ENCODE assay signal across 25 mouse cellular contexts in genomic region chr16:95372960-95373359, GRCm38 (mm10).
DNase-seq lines count a peak whose midpoint lies in the region; ATAC-seq lines count a peak whose summit lies in the region.
"Had no signal": no experiment of that assay in that cellular context is flagged by ENCODE, and none has a peak within 500 bp of the region (broad histone marks: within the 10 kb centered on the region; RNA-seq: fewer than 3 reads in every experiment).

No protein-coding gene starts in this region.

- no peaks in the 10 kb centered on the region for H3K9me3 ChIP-seq in heart, embryonic 10.5 days
- no peaks in the 10 kb centered on the region for H3K9me3 ChIP-seq in midbrain, embryonic 11.5 days (ENCODE audit: control insufficient read depth, low read length)
- H3K9me3 ChIP-seq in midbrain, embryonic 13.5 days: no peaks in the 10 kb centered on the region
- H3K9me3 ChIP-seq: embryonic facial prominence, embryonic 12.5 days; forebrain, embryonic 13.5 days; heart, embryonic 12.5 days; intestine, embryonic 15.5 days had no signal

- 73% methylated on average over 9 of the region's 9 CpGs for WGBS in heart, embryonic 10.5 days
- 87% methylated on average over 9 of the region's 9 CpGs for WGBS in midbrain, embryonic 11.5 days
- WGBS in midbrain, embryonic 13.5 days: 89% methylated on average over 9 of the region's 9 CpGs

- ATAC-seq in midbrain, embryonic 11.5 days (ENCODE audit: low FRiP score): no peak
- no peak for ATAC-seq in midbrain, embryonic 13.5 days
- ATAC-seq: forebrain, embryonic 13.5 days; hindbrain, embryonic 16.5 days; intestine, embryonic 15.5 days had no signal

- DNase-seq in heart, adult 9 months (ENCODE audit: low spot score in 2 of 2): peak; percentile 18 to 31
- no peak for DNase-seq in heart, embryonic 10.5 days (ENCODE audit: low spot score)
- DNase-seq in midbrain, embryonic 11.5 days (ENCODE audit: low spot score, missing footprints): peak; percentile 19
- peak; percentile 63 for DNase-seq in lung, postnatal 10 days
- DNase-seq in lung, postnatal 36 days: peak; percentile 87
- no peak for DNase-seq in layer of hippocampus, postnatal 10 days (ENCODE audit: low spot score in 2 of 2)
- DNase-seq: cerebellum, adult 11 months; cerebellum, postnatal 10 days; kidney, adult 9 months; kidney, postnatal 25 days; layer of hippocampus, postnatal 36 days; lung, embryonic 14.5 days; midbrain, embryonic 14.5 days; right cerebral cortex, adult 18-20 months; right cerebral cortex, postnatal 4 days; thymus, adult 18-20 months; thymus, postnatal 4 days had no signal

- H3K4me2 ChIP-seq in midbrain, embryonic 11.5 days: no peak overlapping the region
- H3K4me2 ChIP-seq in midbrain, embryonic 13.5 days (replicated peaks): no peak overlapping the region
- H3K4me2 ChIP-seq: embryonic facial prominence, embryonic 12.5 days; forebrain, embryonic 13.5 days; heart, embryonic 12.5 days; intestine, embryonic 15.5 days; liver, embryonic 11.5 days; lung, embryonic 14.5 days had no signal

- no peak overlapping the region for H3K9ac ChIP-seq in midbrain, embryonic 11.5 days (ENCODE audit: low read length)
- H3K9ac ChIP-seq in midbrain, embryonic 13.5 days (replicated peaks): no peak overlapping the region
- H3K9ac ChIP-seq: embryonic facial prominence, embryonic 12.5 days; forebrain, embryonic 13.5 days; heart, embryonic 12.5 days; intestine, embryonic 15.5 days; lung, embryonic 14.5 days had no signal

- peaks cover 47% of the 10 kb centered on the region for H3K4me1 ChIP-seq in heart, embryonic 10.5 days
- no peaks in the 10 kb centered on the region for H3K4me1 ChIP-seq in midbrain, embryonic 11.5 days (ENCODE audit: control insufficient read depth, insufficient read depth, low read length)
- H3K4me1 ChIP-seq in midbrain, embryonic 13.5 days (replicated peaks): no peaks in the 10 kb centered on the region
- H3K4me1 ChIP-seq: forebrain, embryonic 13.5 days had no signal

- H3K27ac ChIP-seq in heart, embryonic 10.5 days: no peak overlapping the region
- H3K27ac ChIP-seq in midbrain, embryonic 11.5 days (ENCODE audit: low read depth, low read length): no peak overlapping the region
- no peak overlapping the region for H3K27ac ChIP-seq in midbrain, embryonic 13.5 days
- H3K27ac ChIP-seq: forebrain, embryonic 13.5 days; intestine, embryonic 15.5 days; layer of hippocampus, adult 2 months had no signal

- H3K4me3 ChIP-seq in heart, embryonic 10.5 days: no peak overlapping the region
- H3K4me3 ChIP-seq in midbrain, embryonic 11.5 days (ENCODE audit: low read depth, low read length): no peak overlapping the region
- H3K4me3 ChIP-seq in midbrain, embryonic 13.5 days (replicated peaks): no peak overlapping the region
- H3K4me3 ChIP-seq: embryonic facial prominence, embryonic 12.5 days; forebrain, embryonic 13.5 days; heart, embryonic 12.5 days; intestine, embryonic 15.5 days; layer of hippocampus, adult 2 months had no signal

- H3K27me3 ChIP-seq in heart, embryonic 10.5 days (ENCODE audit: insufficient read depth, poor library complexity, severe bottlenecking): no peaks in the 10 kb centered on the region
- H3K27me3 ChIP-seq in midbrain, embryonic 11.5 days (ENCODE audit: control insufficient read depth, insufficient read depth, low read length): no peaks in the 10 kb centered on the region
- H3K27me3 ChIP-seq in midbrain, embryonic 13.5 days: no peaks in the 10 kb centered on the region
- H3K27me3 ChIP-seq: embryonic facial prominence, embryonic 12.5 days; forebrain, embryonic 13.5 days; heart, embryonic 12.5 days; intestine, embryonic 15.5 days had no signal

- no peaks in the 10 kb centered on the region for H3K36me3 ChIP-seq in heart, embryonic 10.5 days
- no peaks in the 10 kb centered on the region for H3K36me3 ChIP-seq in midbrain, embryonic 11.5 days (ENCODE audit: control insufficient read depth, insufficient read depth, low read length)
- no peaks in the 10 kb centered on the region for H3K36me3 ChIP-seq in midbrain, embryonic 13.5 days
- H3K36me3 ChIP-seq: embryonic facial prominence, embryonic 12.5 days; heart, embryonic 12.5 days; intestine, embryonic 15.5 days had no signal

Comparison
In these comparisons a context has a peak if more than half of its experiments do, and no peak if none do; other contexts are left out.
1. DNase-seq: peak in heart, adult 9 months (2 of 2), midbrain, embryonic 11.5 days (single experiment), lung, postnatal 10 days (single experiment) and lung, postnatal 36 days (single experiment); none in heart, embryonic 10.5 days (single experiment) and layer of hippocampus, postnatal 10 days (0 of 2).